Mouse (Mus musculus): ENCODE measurements around the gene Rc3h1.
"Not testable (repeated sequence)": the region's sequence is repeated elsewhere in the genome, so short reads cannot be mapped to it uniquely, and the experiment has no call there.

Gene Rc3h1

GRCm38 (mm10) chr1:160967268-160967667, 61.0 kb downstream of the Rc3h1 start:
- DNase-seq (ENCODE audit: low spot score) = no peak

- no peak for DNase-seq (ENCODE audit: low spot score)
These were observed 62.4 kb downstream of the Rc3h1 start for GRCm38 (mm10) chr1:160968643-160969042.

GRCm38 (mm10) chr1:160978071-160978735, 72.0 kb downstream of the Rc3h1 start, which contains the start of gene Serpinc1:
Gene Serpinc1, plus strand, starts transcription at chr1:160978585.
- no peak for DNase-seq (ENCODE audit: low spot score)

GRCm38 (mm10) chr1:160980021-160980420, 73.8 kb downstream of the Rc3h1 start:
- no peak for DNase-seq (ENCODE audit: low spot score)

- DNase-seq (ENCODE audit: low spot score) = no peak
These were observed 74.5 kb downstream of the Rc3h1 start for GRCm38 (mm10) chr1:160980537-160981234.

GRCm38 (mm10) chr1:160981337-160981736, 75.1 kb downstream of the Rc3h1 start:
- DNase-seq (ENCODE audit: low spot score) = no peak

GRCm38 (mm10) chr1:160982887-160983286, 76.7 kb downstream of the Rc3h1 start:
- no peak for DNase-seq (ENCODE audit: low spot score)

- not testable (repeated sequence) for DNase-seq (ENCODE audit: low spot score)
These were observed 78.5 kb downstream of the Rc3h1 start for GRCm38 (mm10) chr1:160984731-160985130.

GRCm38 (mm10) chr1:160985477-160985876, 79.3 kb downstream of the Rc3h1 start:
- DNase-seq (ENCODE audit: low spot score) = no peak

- DNase-seq (ENCODE audit: low spot score) = no peak
These were observed 80.8 kb downstream of the Rc3h1 start for GRCm38 (mm10) chr1:160986881-160987635.

- DNase-seq (ENCODE audit: low spot score) = no peak
These were observed 83.2 kb downstream of the Rc3h1 start for GRCm38 (mm10) chr1:160989395-160989794.

- no peak for DNase-seq (ENCODE audit: low spot score)
These were observed 87.6 kb downstream of the Rc3h1 start for GRCm38 (mm10) chr1:160993851-160994250.

- DNase-seq (ENCODE audit: low spot score) = no peak
These were observed 98.7 kb downstream of the Rc3h1 start for GRCm38 (mm10) chr1:161004942-161005341.

- DNase-seq (ENCODE audit: low spot score) = no peak
These were observed 99.3 kb downstream of the Rc3h1 start for GRCm38 (mm10) chr1:161005526-161005925.

- no peak for DNase-seq (ENCODE audit: low spot score)
These were observed 100.3 kb downstream of the Rc3h1 start for GRCm38 (mm10) chr1:161006471-161006870.

- no peak for DNase-seq (ENCODE audit: low spot score)
These were observed 101.8 kb downstream of the Rc3h1 start for GRCm38 (mm10) chr1:161008038-161008437.

GRCm38 (mm10) chr1:161010436-161010835, 104.2 kb downstream of the Rc3h1 start:
- DNase-seq (ENCODE audit: low spot score) = no peak

- no peak for DNase-seq (ENCODE audit: low spot score)
These were observed 110.2 kb downstream of the Rc3h1 start for GRCm38 (mm10) chr1:161016378-161016777.

- no peak for DNase-seq (ENCODE audit: low spot score)
These were observed 113.8 kb downstream of the Rc3h1 start for GRCm38 (mm10) chr1:161020051-161020450.

All from testis, postnatal 10 days (tissue).